Mouse (Mus musculus) urinary bladder, postnatal 36 days (tissue): Measurements from ENCODE around the gene Crtc3.
A peak's percentile ranks its signal among the peaks of the same experiment; 100 is the strongest.

Experiments
- DNase-seq, 2 experiments: peaks; one replicate each; pipeline ENCODE4 v3.0.0; 2022; ENCODE audit warnings: low spot score in 2 of 2, mixed read lengths in 1 of 2

Crtc3 gene

GRCm38 (mm10) chr7:80685639-80686038, 3.0 kb downstream of the Crtc3 start:
- no peak for DNase-seq

DNA sequence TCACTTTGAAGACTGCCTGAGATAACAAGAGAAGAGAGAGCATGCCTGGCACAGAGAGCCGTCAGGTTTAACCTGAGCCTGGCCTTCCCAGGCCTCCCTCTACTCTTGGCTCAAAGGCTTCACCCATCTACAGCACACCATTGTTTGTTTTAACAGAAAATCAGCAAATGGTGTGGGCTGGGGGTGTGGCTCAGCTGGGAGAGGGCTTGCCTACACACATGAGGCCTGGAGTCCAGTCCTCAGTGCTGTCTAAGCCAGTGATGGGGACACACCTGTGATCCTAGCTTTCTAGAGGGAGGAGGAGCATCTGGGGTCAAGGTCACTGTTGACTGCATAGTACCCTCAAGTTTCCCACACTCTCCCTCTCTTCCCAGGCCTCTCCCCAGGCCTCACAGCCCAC, 6.0 kb downstream of the Crtc3 start:
- no peak for DNase-seq

DNA sequence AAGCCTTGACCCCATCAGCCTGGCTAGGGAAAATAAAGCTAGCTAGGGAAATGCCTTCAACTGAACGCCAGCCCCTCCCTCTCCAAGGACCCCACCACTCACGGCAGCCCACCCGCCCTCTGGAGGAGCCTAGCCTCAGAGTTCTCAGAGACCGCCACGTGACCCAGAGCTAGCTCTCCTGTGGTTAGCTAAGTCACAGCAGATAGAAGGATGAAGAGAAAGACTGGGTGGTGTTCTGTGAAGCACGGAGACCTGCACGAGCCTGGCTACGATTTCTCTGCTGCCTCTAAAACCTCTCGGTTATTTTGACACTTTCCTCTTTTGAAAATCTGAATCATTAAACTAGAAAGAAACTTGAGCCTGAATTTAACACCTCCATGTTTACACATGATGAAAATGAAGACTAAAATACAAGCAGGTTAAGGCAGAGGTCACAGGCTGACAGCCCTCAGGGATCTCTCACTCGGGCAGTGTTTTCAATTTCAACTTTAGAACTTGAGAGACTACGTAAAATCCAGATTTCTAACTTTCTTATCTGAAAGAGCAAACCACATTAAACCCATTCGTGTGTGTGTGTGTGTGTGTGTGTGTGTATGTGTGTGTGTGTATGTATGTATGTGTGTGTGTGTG, 8.3 kb downstream of the Crtc3 start:
- DNase-seq = no peak

- no peak for DNase-seq
Measured at GRCm38 (mm10) chr7:80672323-80672722, 16.4 kb downstream of the Crtc3 start.

GRCm38 (mm10) chr7:80670889-80671288, 17.8 kb downstream of the Crtc3 start:
- DNase-seq = no peak

DNA sequence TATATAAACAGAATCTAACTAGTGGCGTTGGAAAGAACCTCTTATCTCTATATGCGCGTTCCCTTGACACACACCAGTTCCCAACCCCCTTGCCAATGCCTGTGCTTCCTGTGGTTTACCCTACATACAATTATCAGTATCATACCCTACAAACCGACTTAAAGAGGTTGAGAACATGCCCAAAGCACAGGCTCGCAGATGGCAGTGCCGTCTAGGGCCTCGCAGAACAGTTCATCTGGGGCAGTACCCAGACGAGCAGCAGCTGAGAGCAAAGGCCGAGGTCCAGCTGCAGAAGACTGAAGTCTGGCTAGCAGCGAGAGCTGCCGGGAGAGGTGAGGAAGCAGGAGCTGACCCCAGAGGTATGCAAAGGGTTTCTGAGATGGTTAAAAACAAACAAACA, 21.5 kb downstream of the Crtc3 start:
- DNase-seq = no peak

- no peak for DNase-seq
Measured at GRCm38 (mm10) chr7:80666198-80666915, 22.3 kb downstream of the Crtc3 start.

DNA sequence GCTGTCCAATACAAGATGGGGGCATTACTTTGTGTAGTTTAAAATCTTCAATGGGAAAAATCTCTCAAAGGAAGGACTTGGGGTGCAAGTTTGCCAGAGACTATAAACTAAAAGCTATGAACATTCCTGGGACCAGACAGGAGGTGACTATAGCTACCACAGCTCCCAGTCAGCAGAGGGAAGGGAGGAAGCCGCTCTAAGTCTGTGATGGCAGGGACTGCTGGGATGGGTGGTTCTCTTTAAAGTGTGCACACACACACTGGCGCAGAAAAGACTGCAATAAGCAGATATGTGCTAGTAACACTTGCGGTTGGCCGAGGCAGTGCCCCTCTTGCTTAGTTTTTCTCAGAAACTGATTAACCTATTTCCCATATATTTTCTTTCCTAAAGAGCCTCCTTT, 27.6 kb downstream of the Crtc3 start:
- no peak for DNase-seq

- DNase-seq = peak; percentile 31 to 79
Measured at GRCm38 (mm10) chr7:80660619-80661018, 28.1 kb downstream of the Crtc3 start.

- peak in 1 of 2 experiments; percentile 56 for DNase-seq
Measured at GRCm38 (mm10) chr7:80657896-80658295, 30.8 kb downstream of the Crtc3 start.

DNA sequence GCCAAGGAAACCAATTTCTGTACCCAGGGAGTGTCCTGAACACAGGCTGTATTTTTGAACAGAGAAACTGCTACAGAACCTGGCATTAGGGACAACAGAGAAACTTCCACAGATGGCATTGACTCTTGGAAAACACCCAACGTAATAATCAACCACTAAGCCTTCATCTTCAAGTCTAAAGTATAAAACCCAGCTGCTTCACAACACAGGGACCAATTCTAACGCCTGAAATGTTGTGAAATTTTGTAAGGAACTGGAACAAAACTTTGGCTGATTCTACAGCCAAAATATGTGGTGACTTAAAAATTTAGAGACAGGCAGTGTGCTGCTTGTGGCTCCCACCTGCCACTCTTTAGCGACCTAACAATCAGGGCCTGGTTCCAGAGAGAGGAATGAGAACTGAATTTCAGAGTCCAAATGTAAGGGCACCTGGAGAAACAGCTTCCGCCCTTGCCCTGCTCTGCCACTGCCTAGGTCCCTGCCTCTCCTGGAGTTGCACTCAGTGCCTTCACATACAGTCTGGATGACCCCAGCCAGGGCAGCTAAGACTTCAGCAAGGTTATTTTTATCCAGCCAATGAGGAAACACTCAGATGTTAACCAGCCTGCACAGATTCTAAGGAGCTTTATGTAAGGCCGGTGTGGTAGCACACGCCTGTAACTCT, 33.2 kb downstream of the Crtc3 start:
- DNase-seq = no peak

DNA sequence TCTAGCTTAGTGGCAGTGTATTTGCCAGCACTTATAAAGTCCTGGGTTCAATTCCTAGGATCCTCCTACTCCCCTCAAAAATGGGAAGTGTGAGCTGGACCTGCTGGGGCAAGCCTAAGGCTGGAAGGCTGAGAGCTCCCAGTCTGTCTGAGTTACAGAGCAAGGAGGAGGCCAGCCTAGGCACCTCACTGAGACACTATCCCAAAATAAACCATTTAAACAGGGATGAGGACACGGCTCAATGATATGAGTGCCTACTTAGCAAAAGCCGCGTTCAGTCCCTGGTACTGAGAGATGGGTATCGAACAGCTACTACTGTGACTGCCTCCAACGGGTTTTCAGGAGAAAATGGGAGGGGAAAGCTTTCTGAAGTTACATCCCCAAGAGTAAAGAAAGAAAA, 33.8 kb downstream of the Crtc3 start:
- no peak for DNase-seq

GRCm38 (mm10) chr7:80654393-80654792, 34.3 kb downstream of the Crtc3 start:
- no peak for DNase-seq

DNA sequence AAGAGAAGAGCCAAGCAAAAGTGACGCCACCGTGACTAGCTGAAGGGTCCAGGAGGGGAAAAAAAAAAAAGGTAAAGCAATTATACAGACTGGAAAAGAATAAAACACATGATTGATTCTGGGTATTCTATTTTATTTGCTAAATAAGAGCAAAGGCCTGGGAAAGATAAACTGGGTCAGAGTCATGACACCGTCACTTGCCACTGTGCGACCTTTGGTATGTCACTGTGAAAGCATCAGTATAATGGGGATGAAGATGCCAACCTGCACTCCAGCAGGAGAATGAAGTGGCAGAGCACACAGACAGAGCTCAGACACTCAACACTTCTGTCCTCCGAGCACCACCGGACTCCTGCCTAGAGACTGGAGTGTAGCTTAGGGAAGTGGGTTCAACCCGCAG, 34.7 kb downstream of the Crtc3 start:
- DNase-seq = no peak

GRCm38 (mm10) chr7:80653077-80653476, 35.6 kb downstream of the Crtc3 start:
- DNase-seq = no peak

DNA sequence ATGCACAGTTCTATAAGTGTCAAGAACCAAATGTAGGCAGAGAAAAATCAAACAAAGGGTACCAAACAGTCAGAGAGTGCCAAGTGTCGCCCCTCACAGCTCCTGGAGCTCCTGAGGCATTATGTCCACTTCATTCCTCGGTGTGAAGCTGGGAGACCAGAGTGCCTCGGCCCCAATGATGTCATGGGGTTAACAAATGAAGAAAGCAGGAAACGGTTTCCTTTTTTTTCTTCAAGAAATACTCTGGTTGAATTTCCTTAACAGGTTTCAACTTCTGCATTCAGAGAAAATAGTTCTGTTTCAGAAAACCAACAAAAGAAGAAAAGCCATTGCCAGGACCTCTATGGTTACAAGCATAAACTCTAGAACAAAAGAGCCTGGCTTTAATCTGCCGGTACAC, 36.4 kb downstream of the Crtc3 start:
- DNase-seq = no peak

DNA sequence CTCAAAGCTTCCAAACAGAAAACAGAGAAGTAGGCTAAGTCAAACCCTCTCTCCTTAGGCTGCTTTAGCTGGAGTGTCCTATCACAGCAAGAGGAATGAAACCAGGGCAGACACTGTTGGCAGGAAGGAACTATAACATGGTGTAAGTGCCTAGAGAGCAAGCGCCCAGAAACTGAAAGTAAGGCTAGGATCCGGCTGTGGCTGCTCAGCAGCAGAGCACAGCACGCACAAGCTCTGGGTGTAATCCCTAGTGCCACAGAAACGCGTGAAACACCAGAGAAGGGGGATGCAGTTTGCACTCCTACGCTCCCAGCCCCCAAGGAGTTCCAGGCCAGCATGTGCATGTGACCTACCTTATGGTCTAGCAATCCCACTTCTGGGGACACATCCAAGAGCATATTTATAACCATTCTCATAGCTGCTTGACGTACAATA, 41.2 kb downstream of the Crtc3 start:
- DNase-seq = peak in 1 of 2 experiments; percentile 27

- DNase-seq = no peak
Measured at GRCm38 (mm10) chr7:80646093-80647025, 42.3 kb downstream of the Crtc3 start.

DNA sequence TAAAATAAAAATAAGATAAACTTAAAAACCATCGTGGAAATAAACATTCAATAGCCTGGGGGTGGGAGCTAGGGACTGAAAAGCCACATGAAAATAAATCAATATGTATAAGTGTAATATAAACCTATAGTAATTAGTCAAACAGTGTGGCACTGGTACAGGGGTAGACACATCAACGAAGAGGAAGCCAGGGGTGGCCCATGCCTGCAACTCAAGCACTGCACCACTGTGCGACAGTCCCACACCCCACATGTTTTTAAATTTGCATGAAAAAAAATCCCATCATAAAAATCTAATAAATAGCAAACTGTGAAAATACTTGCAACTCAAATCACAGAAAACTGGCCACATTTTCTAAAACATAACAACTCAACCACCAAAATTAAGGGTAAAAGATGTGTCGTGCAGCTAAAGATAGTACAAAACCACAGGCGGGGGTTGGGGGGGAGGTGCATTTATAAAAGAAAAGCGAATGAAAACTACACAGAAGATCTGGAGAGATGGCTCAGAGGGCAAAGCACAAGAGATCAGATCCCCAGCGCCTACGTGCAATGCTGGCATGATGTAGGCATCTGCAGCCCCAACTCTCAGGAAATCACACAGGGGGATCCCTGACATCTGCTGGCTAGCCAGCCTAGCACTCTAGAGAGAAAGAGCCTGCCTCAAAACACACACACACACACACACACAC, 45.6 kb downstream of the Crtc3 start:
- no peak for DNase-seq

- DNase-seq = no peak
Measured at GRCm38 (mm10) chr7:80642552-80642951, 46.1 kb downstream of the Crtc3 start.

DNA sequence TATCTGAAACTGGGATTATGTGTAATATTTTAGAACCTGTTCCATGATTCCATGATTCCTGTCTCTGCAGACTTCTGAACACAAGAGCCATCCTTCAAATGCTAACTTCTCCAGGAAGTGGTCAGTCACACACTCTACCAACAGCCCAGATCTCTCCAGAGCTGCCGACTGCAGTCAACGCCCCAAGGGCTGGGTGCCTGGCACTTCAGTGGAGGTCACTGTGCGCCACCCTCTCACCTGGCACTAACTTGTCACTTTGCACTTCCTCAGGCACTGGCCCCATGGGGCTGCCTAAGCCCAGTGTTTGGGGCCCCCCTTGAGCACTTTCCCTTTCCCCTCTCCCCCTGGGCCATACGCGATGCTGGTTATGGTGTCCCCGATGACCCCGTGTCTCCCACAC, 46.8 kb downstream of the Crtc3 start:
- DNase-seq = no peak
